Mouse (Mus musculus) forebrain, embryonic 10.5 days (tissue): ENCODE data around the gene Sphk2. TPM values are rescaled to one million over a fixed set of nuclear protein-coding genes. Genes with fewer than 3 reads are reported as not detected.
A peak's percentile ranks its signal among the peaks of the same experiment; 100 is the strongest.

Experiments used
- DNase-seq: peaks from one replicate; pipeline ENCODE4 v3.0.0-alpha.2; 2017; ENCODE audit warnings: low spot score; ENCODE audit errors: extremely low spot score
- H3K27ac ChIP-seq: fragments of 300-500 bp; sonication (generic); 2 replicates; pipeline ENCODE4 v1.5.1; 2016; ENCODE audit warnings: mild to moderate bottlenecking
- H3K27me3 ChIP-seq: fragments of 300-500 bp; sonication (generic); 2 replicates; pipeline ENCODE4 v1.6.1; 2016; ENCODE audit warnings: mild to moderate bottlenecking; ENCODE audit not compliant: poor library complexity, severe bottlenecking
- H3K36me3 ChIP-seq: fragments of 300-500 bp; sonication (generic); replicated peaks from 2 replicates; pipeline ENCODE4 v1.6.1; 2016; ENCODE audit warnings: mild to moderate bottlenecking, moderate library complexity
- H3K4me1 ChIP-seq: fragments of 300-500 bp; sonication (generic); 2 replicates; pipeline ENCODE4 v1.6.1; 2016
- H3K4me3 ChIP-seq: fragments of 300-500 bp; sonication (generic); 2 replicates; pipeline ENCODE4 v1.5.1; 2016; ENCODE audit warnings: mild to moderate bottlenecking, moderate library complexity
- H3K9me3 ChIP-seq: fragments of 300-500 bp; sonication (generic); 2 replicates; pipeline ENCODE4 v1.6.1; 2016; ENCODE audit warnings: mild to moderate bottlenecking, moderate library complexity
- WGBS: fragments of 180-500 bp; shearing (Covaris S2); methylation state at CpG from one replicate; pipeline ENCODE4 v1.1.7; 2016; 5-methylcytosine and 5-hydroxymethylcytosine counted together
- polyA plus RNA-seq: library from polyadenylated mRNA; unstranded; fragments of >200 nt; fragmentation: Nextera tagmentation; extraction: Ambion mirVana; gene quantifications from 2 replicates; pipeline ENCODE4 v1.2.1, GENCODE M21; 2016

The Sphk2 gene
- polyA plus RNA-seq, 1 experiment from 2014 or later = 34.0 TPM

GRCm38 (mm10) chr7:45697894-45698293 lies 19.9 kb downstream of the Sphk2 start:
- 82% methylated on average over 7 of the region's 7 CpGs for WGBS
- Histone ChIP-seq H3K27me3 (peaks cover 36% of the 10 kb centered on the region), H3K9me3 (no peaks in the 10 kb centered on the region), H3K4me1 (peaks cover 44% of the 10 kb centered on the region), H3K27ac (no peak overlapping the region), H3K36me3 (no peaks in the 10 kb centered on the region), H3K4me3 (no peak overlapping the region)
- no peak for DNase-seq

GRCm38 (mm10) chr7:45695098-45695497 lies 22.7 kb downstream of the Sphk2 start:
- no peak for DNase-seq
- H3K27ac ChIP-seq = peak overlapping the region; percentile 26; the same call in 1 of the 2 replicates
- 48% methylated on average over 6 of the region's 6 CpGs for WGBS

GRCm38 (mm10) chr7:45693921-45694591 lies 23.7 kb downstream of the Sphk2 start, which contains the start of gene Sec1:
TSS of gene Sec1 (minus strand) at chr7:45694402.
- Histone ChIP-seq H3K27me3 (peaks cover 13% of the 10 kb centered on the region), H3K27ac (peak within 1 kb of the TSS; percentile 48; the same call in 1 of the 2 replicates), H3K4me1 (peaks cover 33% of the 10 kb centered on the region), H3K36me3 (no peaks in the 10 kb centered on the region), H3K4me3 (no peak within 1 kb of the TSS), H3K9me3 (no peaks in the 10 kb centered on the region)
- 93% methylated on average over 50 of the region's 50 CpGs for WGBS
- DNase-seq = no peak

More at GRCm38 (mm10) chr7:45695098-45695497, 22.7 kb downstream of the Sphk2 start:
- Histone ChIP-seq H3K36me3 (no peaks in the 10 kb centered on the region), H3K9me3 (no peaks in the 10 kb centered on the region), H3K4me3 (no peak overlapping the region), H3K4me1 (peaks cover 33% of the 10 kb centered on the region), H3K27me3 (peaks cover 24% of the 10 kb centered on the region)

- Histone ChIP-seq H3K4me1 (peaks cover 37% of the 10 kb centered on the region), H3K27me3 (no peaks in the 10 kb centered on the region), H3K36me3 (no peaks in the 10 kb centered on the region), H3K4me3 (no peak overlapping the region), H3K27ac (no peak overlapping the region), H3K9me3 (no peaks in the 10 kb centered on the region)
- WGBS = 84% methylated on average over 2 of the region's 2 CpGs
- DNase-seq = no peak
Observed at GRCm38 (mm10) chr7:45692364-45692763, 25.4 kb downstream of the Sphk2 start.

GRCm38 (mm10) chr7:45689800-45690199 lies 28.0 kb downstream of the Sphk2 start:
- H3K27ac ChIP-seq = no peak overlapping the region
- DNase-seq = no peak
- H3K9me3 ChIP-seq = no peaks in the 10 kb centered on the region
- peaks cover 53% of the 10 kb centered on the region for H3K4me1 ChIP-seq
- no peaks in the 10 kb centered on the region for H3K36me3 ChIP-seq
- peaks cover 7% of the 10 kb centered on the region; the same call in 1 of the 2 replicates for H3K27me3 ChIP-seq
- WGBS = 82% methylated on average over 11 of the region's 11 CpGs
- H3K4me3 ChIP-seq = no peak overlapping the region

- Histone ChIP-seq H3K9me3 (no peaks in the 10 kb centered on the region), H3K27ac (no peak overlapping the region), H3K36me3 (no peaks in the 10 kb centered on the region), H3K4me1 (peaks cover 51% of the 10 kb centered on the region), H3K27me3 (peaks cover 7% of the 10 kb centered on the region; the same call in 1 of the 2 replicates), H3K4me3 (no peak overlapping the region)
- 72% methylated on average over 6 of the region's 6 CpGs for WGBS
- no peak for DNase-seq
Observed at GRCm38 (mm10) chr7:45689099-45689498, 28.7 kb downstream of the Sphk2 start.

- Histone ChIP-seq H3K27me3 (peaks cover 7% of the 10 kb centered on the region; the same call in 1 of the 2 replicates), H3K9me3 (no peaks in the 10 kb centered on the region), H3K4me3 (no peak overlapping the region), H3K4me1 (peaks cover 68% of the 10 kb centered on the region), H3K27ac (0 out of 2 replicates have a peak overlapping the region, but pooled peaks have one; percentile 68), H3K36me3 (no peaks in the 10 kb centered on the region)
- no peak for DNase-seq
- WGBS = 88% methylated on average over 3 of the region's 3 CpGs
Observed at GRCm38 (mm10) chr7:45686841-45687240, 31.0 kb downstream of the Sphk2 start.

GRCm38 (mm10) chr7:45685811-45686210 lies 32.0 kb downstream of the Sphk2 start:
- Histone ChIP-seq H3K36me3 (no peaks in the 10 kb centered on the region), H3K4me1 (peaks cover 68% of the 10 kb centered on the region), H3K27ac (peak overlapping the region; percentile 68), H3K9me3 (no peaks in the 10 kb centered on the region), H3K27me3 (peaks cover 7% of the 10 kb centered on the region; the same call in 1 of the 2 replicates), H3K4me3 (no peak overlapping the region; the same call in 1 of the 2 replicates)
- DNase-seq = no peak
- WGBS = 58% methylated on average over 10 of the region's 10 CpGs

GRCm38 (mm10) chr7:45683396-45684050 lies 34.3 kb downstream of the Sphk2 start, which contains the start of gene Ntn5:
TSS of gene Ntn5 (plus strand) at chr7:45684022.
- Histone ChIP-seq H3K27me3 (peaks cover 7% of the 10 kb centered on the region; the same call in 1 of the 2 replicates), H3K27ac (peak within 1 kb of the TSS; percentile 86), H3K36me3 (no peaks in the 10 kb centered on the region), H3K4me1 (peaks cover 55% of the 10 kb centered on the region), H3K4me3 (peak within 1 kb of the TSS; percentile 32), H3K9me3 (no peaks in the 10 kb centered on the region)
- DNase-seq = no peak
- 72% methylated on average over 7 of the region's 7 CpGs for WGBS

- peaks cover 7% of the 10 kb centered on the region; the same call in 1 of the 2 replicates for H3K27me3 ChIP-seq
- no peaks in the 10 kb centered on the region for H3K9me3 ChIP-seq
- peak; percentile 90 for DNase-seq
- H3K27ac ChIP-seq = peak overlapping the region; percentile 86
- 26% methylated on average over 14 of the region's 14 CpGs for WGBS
- peak overlapping the region; percentile 32 for H3K4me3 ChIP-seq
- H3K4me1 ChIP-seq = peaks cover 55% of the 10 kb centered on the region
- H3K36me3 ChIP-seq = no peaks in the 10 kb centered on the region
Observed at GRCm38 (mm10) chr7:45682144-45683126, 35.4 kb downstream of the Sphk2 start.

GRCm38 (mm10) chr7:45681046-45681736 lies 36.6 kb downstream of the Sphk2 start:
- Histone ChIP-seq H3K27me3 (peaks cover 7% of the 10 kb centered on the region; the same call in 1 of the 2 replicates), H3K27ac (no peak overlapping the region), H3K36me3 (no peaks in the 10 kb centered on the region), H3K4me3 (no peak overlapping the region), H3K4me1 (peaks cover 46% of the 10 kb centered on the region), H3K9me3 (no peaks in the 10 kb centered on the region)
- no peak for DNase-seq
- 87% methylated on average over 8 of the region's 8 CpGs for WGBS
